Mouse (Mus musculus) neural tube, embryonic 12.5 days (tissue): ENCODE data around the gene B4galt5. TPM values are rescaled to one million over a fixed set of nuclear protein-coding genes. Genes with fewer than 3 reads are reported as not detected.

Experiments
- ATAC-seq: fragments of 200-750 bp; cut with Nextera tagmentation; 2 replicates; pipeline ENCODE4 v1.8.0; 2017; ENCODE audit warnings: low read depth, mild to moderate bottlenecking, moderate TSS enrichment, moderate library complexity; ENCODE audit not compliant: low FRiP score
- H3K27ac ChIP-seq: fragments of 300-500 bp; sonication (generic); 2 replicates; pipeline ENCODE4 v1.5.1; 2016
- H3K27me3 ChIP-seq: fragments of 300-500 bp; sonication (generic); replicated peaks from 2 replicates; pipeline ENCODE4 v1.6.1; 2016; ENCODE audit warnings: mild to moderate bottlenecking
- H3K36me3 ChIP-seq: fragments of 300-500 bp; sonication (generic); 2 replicates; pipeline ENCODE4 v1.6.1; 2016; ENCODE audit warnings: mild to moderate bottlenecking
- H3K4me1 ChIP-seq: fragments of 300-500 bp; sonication (generic); 2 replicates; pipeline ENCODE4 v1.6.1; 2016
- H3K4me2 ChIP-seq: fragments of 300-500 bp; sonication (generic); replicated peaks from 2 replicates; pipeline ENCODE4 v1.6.1; 2016; ENCODE audit warnings: mild to moderate bottlenecking
- H3K4me3 ChIP-seq: fragments of 300-500 bp; sonication (generic); 2 replicates; pipeline ENCODE4 v1.5.1; 2016
- H3K9ac ChIP-seq: fragments of 300-500 bp; sonication (generic); 2 replicates; pipeline ENCODE4 v1.6.1; 2016; ENCODE audit warnings: mild to moderate bottlenecking
- H3K9me3 ChIP-seq: fragments of 300-500 bp; sonication (generic); 2 replicates; pipeline ENCODE4 v1.6.1; 2016; ENCODE audit warnings: mild to moderate bottlenecking
- WGBS: fragments of 180-500 bp; shearing (Covaris S2); methylation state at CpG from one replicate; pipeline ENCODE4 v1.1.7; 2016; 5-methylcytosine and 5-hydroxymethylcytosine counted together
- polyA plus RNA-seq: library from polyadenylated mRNA; unstranded; fragments of >200 nt; fragmentation: Nextera tagmentation; extraction: Ambion mirVana; gene quantifications from 2 replicates; pipeline ENCODE4 v1.2.1, GENCODE M21; 2016

Gene B4galt5
- polyA plus RNA-seq, 1 experiment from 2014 or later, result 24.4 TPM

- 89% methylated on average over 15 of the region's 15 CpGs for WGBS
- Histone ChIP-seq H3K4me1 (peaks cover 8% of the 10 kb centered on the region; the same call in 1 of the 2 replicates), H3K4me3 (no peak overlapping the region), H3K27ac (no peak overlapping the region), H3K4me2 (no peak overlapping the region), H3K9ac (no peak overlapping the region), H3K9me3 (no peaks in the 10 kb centered on the region), H3K27me3 (no peaks in the 10 kb centered on the region), H3K36me3 (peaks cover 47% of the 10 kb centered on the region)
- no peak for ATAC-seq
Measured at GRCm38 (mm10) chr2:167306626-167307541, 42.1 kb downstream of the B4galt5 start.

- no peaks in the 10 kb centered on the region for H3K9me3 ChIP-seq
- peaks cover 8% of the 10 kb centered on the region; the same call in 1 of the 2 replicates for H3K4me1 ChIP-seq
- ATAC-seq, result no peak
- H3K27ac ChIP-seq, result no peak overlapping the region
- H3K36me3 ChIP-seq, result peaks cover 50% of the 10 kb centered on the region
- no peaks in the 10 kb centered on the region for H3K27me3 ChIP-seq
- H3K9ac ChIP-seq, result no peak overlapping the region
- no peak overlapping the region for H3K4me3 ChIP-seq
- 84% methylated on average over 4 of the region's 4 CpGs for WGBS
- no peak overlapping the region for H3K4me2 ChIP-seq
Measured at GRCm38 (mm10) chr2:167306273-167306594, 42.7 kb downstream of the B4galt5 start.

GRCm38 (mm10) chr2:167305382-167306272 lies 43.4 kb downstream of the B4galt5 start:
- H3K9me3 ChIP-seq, result no peaks in the 10 kb centered on the region
- H3K4me3 ChIP-seq, result no peak overlapping the region
- H3K4me2 ChIP-seq, result no peak overlapping the region
- WGBS, result 92% methylated on average over 13 of the region's 13 CpGs
- H3K27me3 ChIP-seq, result no peaks in the 10 kb centered on the region
- H3K9ac ChIP-seq, result no peak overlapping the region
- H3K27ac ChIP-seq, result no peak overlapping the region
- H3K4me1 ChIP-seq, result peaks cover 12% of the 10 kb centered on the region; the same call in 1 of the 2 replicates
- ATAC-seq, result no peak
- peaks cover 50% of the 10 kb centered on the region for H3K36me3 ChIP-seq

GRCm38 (mm10) chr2:167304651-167305381 lies 44.2 kb downstream of the B4galt5 start:
- Histone ChIP-seq H3K4me1 (peaks cover 17% of the 10 kb centered on the region), H3K4me3 (no peak overlapping the region), H3K9me3 (no peaks in the 10 kb centered on the region), H3K4me2 (no peak overlapping the region), H3K36me3 (peaks cover 54% of the 10 kb centered on the region), H3K9ac (no peak overlapping the region), H3K27ac (no peak overlapping the region), H3K27me3 (no peaks in the 10 kb centered on the region)
- ATAC-seq, result no peak
- 88% methylated on average over 16 of the region's 16 CpGs for WGBS

GRCm38 (mm10) chr2:167303806-167304205 lies 45.2 kb downstream of the B4galt5 start:
- Histone ChIP-seq H3K4me2 (no peak overlapping the region), H3K9me3 (no peaks in the 10 kb centered on the region), H3K27ac (no peak overlapping the region), H3K36me3 (peaks cover 48% of the 10 kb centered on the region), H3K4me3 (no peak overlapping the region), H3K27me3 (no peaks in the 10 kb centered on the region), H3K4me1 (peaks cover 27% of the 10 kb centered on the region), H3K9ac (no peak overlapping the region)
- 89% methylated on average over 6 of the region's 6 CpGs for WGBS
- ATAC-seq, result no peak

- no peak overlapping the region for H3K9ac ChIP-seq
- H3K27ac ChIP-seq, result no peak overlapping the region
- no peak for ATAC-seq
- peaks cover 31% of the 10 kb centered on the region for H3K4me1 ChIP-seq
- no peak overlapping the region for H3K4me2 ChIP-seq
- no peaks in the 10 kb centered on the region for H3K27me3 ChIP-seq
- no peak overlapping the region for H3K4me3 ChIP-seq
- peaks cover 47% of the 10 kb centered on the region for H3K36me3 ChIP-seq
- 90% methylated on average over 8 of the region's 8 CpGs for WGBS
- H3K9me3 ChIP-seq, result no peaks in the 10 kb centered on the region
Measured at GRCm38 (mm10) chr2:167303196-167303595, 45.8 kb downstream of the B4galt5 start.

GRCm38 (mm10) chr2:167302641-167303040 lies 46.3 kb downstream of the B4galt5 start:
- no peak overlapping the region for H3K9ac ChIP-seq
- no peak overlapping the region for H3K27ac ChIP-seq
- no peaks in the 10 kb centered on the region for H3K9me3 ChIP-seq
- 66% methylated on average over 1 of the region's 1 CpGs for WGBS
- H3K4me1 ChIP-seq, result peaks cover 28% of the 10 kb centered on the region
- peaks cover 47% of the 10 kb centered on the region for H3K36me3 ChIP-seq
- no peak for ATAC-seq
- no peak overlapping the region for H3K4me3 ChIP-seq
- no peaks in the 10 kb centered on the region for H3K27me3 ChIP-seq
- no peak overlapping the region for H3K4me2 ChIP-seq

GRCm38 (mm10) chr2:167302031-167302430 lies 47.0 kb downstream of the B4galt5 start:
- 94% methylated on average over 12 of the region's 12 CpGs for WGBS
- Histone ChIP-seq H3K9ac (no peak overlapping the region), H3K9me3 (no peaks in the 10 kb centered on the region), H3K4me1 (peaks cover 24% of the 10 kb centered on the region), H3K36me3 (peaks cover 43% of the 10 kb centered on the region), H3K4me3 (no peak overlapping the region), H3K27me3 (no peaks in the 10 kb centered on the region), H3K27ac (no peak overlapping the region), H3K4me2 (no peak overlapping the region)
- no peak for ATAC-seq

- WGBS, result 94% methylated on average over 7 of the region's 7 CpGs
Measured at GRCm38 (mm10) chr2:167301601-167302000, 47.4 kb downstream of the B4galt5 start.

GRCm38 (mm10) chr2:167300943-167301497 lies 48.0 kb downstream of the B4galt5 start:
- 90% methylated on average over 21 of the region's 21 CpGs for WGBS
- peaks cover 27% of the 10 kb centered on the region for H3K4me1 ChIP-seq
- H3K36me3 ChIP-seq, result peaks cover 33% of the 10 kb centered on the region
- H3K27ac ChIP-seq, result no peak overlapping the region
- H3K9ac ChIP-seq, result no peak overlapping the region
- no peak overlapping the region for H3K4me2 ChIP-seq
- no peaks in the 10 kb centered on the region for H3K9me3 ChIP-seq
- H3K4me3 ChIP-seq, result no peak overlapping the region
- no peak for ATAC-seq
- H3K27me3 ChIP-seq, result no peaks in the 10 kb centered on the region

More at GRCm38 (mm10) chr2:167301601-167302000, 47.4 kb downstream of the B4galt5 start:
- Histone ChIP-seq H3K27me3 (no peaks in the 10 kb centered on the region), H3K36me3 (peaks cover 39% of the 10 kb centered on the region), H3K9ac (no peak overlapping the region), H3K27ac (no peak overlapping the region), H3K4me1 (peaks cover 23% of the 10 kb centered on the region), H3K4me3 (no peak overlapping the region), H3K9me3 (no peaks in the 10 kb centered on the region), H3K4me2 (no peak overlapping the region)
- no peak for ATAC-seq

- Histone ChIP-seq H3K4me2 (no peak overlapping the region), H3K4me1 (peaks cover 27% of the 10 kb centered on the region), H3K27ac (peak overlapping the region; percentile 48), H3K36me3 (peaks cover 25% of the 10 kb centered on the region), H3K9ac (no peak overlapping the region), H3K27me3 (no peaks in the 10 kb centered on the region), H3K4me3 (no peak overlapping the region), H3K9me3 (no peaks in the 10 kb centered on the region)
- ATAC-seq, result peak; percentile 9; the same call in 1 of the 2 replicates
- WGBS, result 54% methylated on average over 6 of the region's 6 CpGs
Measured at GRCm38 (mm10) chr2:167299861-167300667, 48.9 kb downstream of the B4galt5 start.
